Mouse (Mus musculus): Measurements from ENCODE around the gene Gcm2. TPM values are rescaled to one million over a fixed set of nuclear protein-coding genes. Genes with fewer than 3 reads are reported as not detected.

The Gcm2 gene
- total RNA-seq, 2 experiments from 2014 or later: not detected

- no peak for DNase-seq (ENCODE audit: low spot score in 2 of 2)
Measured at GRCm38 (mm10) chr13:41080700-41081099, 30.1 kb downstream of the Gcm2 start.

GRCm38 (mm10) chr13:41079859-41080258 is 31.0 kb downstream of the Gcm2 start:
- DNase-seq (ENCODE audit: low spot score in 2 of 2): no peak

- DNase-seq (ENCODE audit: low spot score in 2 of 2): peak; percentile 40 to 43
Measured at GRCm38 (mm10) chr13:41079421-41079780, 31.4 kb downstream of the Gcm2 start, which contains the start of gene Mak. TSS of gene Mak (minus strand) at chr13:41079706.

- DNase-seq (ENCODE audit: low spot score in 2 of 2): no peak
Measured at GRCm38 (mm10) chr13:41078690-41079420, 32.0 kb downstream of the Gcm2 start.

- DNase-seq (ENCODE audit: low spot score in 2 of 2): no peak
Measured at GRCm38 (mm10) chr13:41077921-41078320, 32.9 kb downstream of the Gcm2 start.

- no peak for DNase-seq (ENCODE audit: low spot score in 2 of 2)
Measured at GRCm38 (mm10) chr13:41073819-41074218, 37.0 kb downstream of the Gcm2 start.

- DNase-seq (ENCODE audit: low spot score in 2 of 2): no peak
Measured at GRCm38 (mm10) chr13:41071617-41072016, 39.2 kb downstream of the Gcm2 start.

GRCm38 (mm10) chr13:41067618-41068017 is 43.2 kb downstream of the Gcm2 start:
- no peak for DNase-seq (ENCODE audit: low spot score in 2 of 2)

- DNase-seq (ENCODE audit: low spot score in 2 of 2): no peak
Measured at GRCm38 (mm10) chr13:41051965-41052364, 58.9 kb downstream of the Gcm2 start.

Other genes starting within 250 kb of the Gcm2 start
- 10 to 100 TPM; 56.9 to 58.2 TPM for gene Pak1ip1, start 110.0 kb downstream of the Gcm2 start, total RNA-seq (2021)
- 100 to 1,000 TPM; 176 to 205 TPM for gene Tmem14c, start 94.7 kb downstream of the Gcm2 start, total RNA-seq (2021)
- gene Mak, start 31.3 kb downstream of the Gcm2 start, total RNA-seq (2021): under 1 TPM; 0.10 to 0.42 TPM
- gene Sycp2l, start 3.3 kb upstream of the Gcm2 start, total RNA-seq (2021): not detected
- under 1 TPM; 0.51 to 0.56 TPM for gene Elovl2, start 109.4 kb upstream of the Gcm2 start, total RNA-seq (2021)
- 1 to 10 TPM; 9.7 to 9.8 TPM for gene Smim13, start 138.8 kb upstream of the Gcm2 start, total RNA-seq (2021)
- not detected for gene Gm17364, start 162.9 kb upstream of the Gcm2 start, total RNA-seq (2021)